Mouse (Mus musculus) embryo, embryonic 11.5 days (tissue): ENCODE measurements at regions not wholly inside any gene's neighbourhood (a gene's known extent, or its start where the extent isn't known, plus 50 kb on each side); places are given as distances from the start of the nearest gene placed in this dataset.

ENCODE experiments used
- DNase-seq: peaks from one replicate; pipeline ENCODE4 v3.0.0-alpha.2; 2012; ENCODE audit warnings: low read depth, low spot score

GRCm38 (mm10) chr5:74885958-74886357 lies 158.6 kb downstream of the Chic2 start:
- no peak for DNase-seq

DNA sequence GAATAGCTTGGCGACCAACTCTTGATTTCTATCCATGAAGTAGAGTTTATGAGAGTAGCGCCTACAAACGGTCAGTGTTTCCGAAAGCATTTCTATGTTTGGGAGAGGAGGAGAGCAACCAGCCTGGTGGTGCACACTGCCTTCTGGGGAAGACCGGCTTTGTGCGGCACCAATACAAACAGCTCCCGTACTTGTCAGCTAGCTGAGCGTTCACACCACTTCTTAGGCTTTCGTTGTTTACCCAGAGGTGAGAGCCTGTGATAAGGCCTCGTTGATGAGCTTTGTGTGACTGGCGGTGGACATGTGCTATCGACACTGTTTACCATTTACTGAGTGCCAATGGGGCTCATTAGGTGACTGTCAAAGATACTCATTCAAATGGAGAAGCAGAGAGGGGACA lies 162.0 kb downstream of the Chic2 start:
- DNase-seq, result no peak

GRCm38 (mm10) chr5:74880669-74881226 lies 163.8 kb downstream of the Chic2 start:
- DNase-seq, result no peak

- no peak for DNase-seq
Measured at GRCm38 (mm10) chr5:74880048-74880437, 164.5 kb downstream of the Chic2 start.

- DNase-seq, result no peak
Measured at GRCm38 (mm10) chr5:74879098-74880047, 165.2 kb downstream of the Chic2 start.

DNA sequence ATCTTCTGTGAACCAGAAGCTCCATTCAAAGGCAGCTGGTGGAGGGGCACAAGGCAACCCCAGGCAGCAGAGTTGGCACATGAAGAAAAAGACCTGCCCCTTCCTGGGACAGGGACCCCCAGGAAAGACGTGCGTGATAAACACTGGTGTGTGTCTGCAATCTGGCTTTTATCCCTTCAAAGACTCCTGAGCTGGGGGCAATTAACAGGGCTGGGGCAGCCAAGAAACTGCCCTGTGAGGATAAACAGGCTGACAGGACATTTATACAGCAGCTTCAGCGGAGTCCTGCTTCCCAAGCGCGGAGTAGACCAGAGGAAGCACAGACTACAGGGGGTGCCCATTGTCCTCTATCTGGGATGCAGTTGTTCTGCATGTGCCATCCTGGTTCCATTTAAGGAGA lies 167.0 kb downstream of the Chic2 start:
- DNase-seq, result no peak

GRCm38 (mm10) chr5:74877185-74877584 lies 167.4 kb downstream of the Chic2 start:
- DNase-seq, result no peak

- DNase-seq, result no peak
Measured at GRCm38 (mm10) chr5:74874691-74875090, 169.9 kb downstream of the Chic2 start.

DNA sequence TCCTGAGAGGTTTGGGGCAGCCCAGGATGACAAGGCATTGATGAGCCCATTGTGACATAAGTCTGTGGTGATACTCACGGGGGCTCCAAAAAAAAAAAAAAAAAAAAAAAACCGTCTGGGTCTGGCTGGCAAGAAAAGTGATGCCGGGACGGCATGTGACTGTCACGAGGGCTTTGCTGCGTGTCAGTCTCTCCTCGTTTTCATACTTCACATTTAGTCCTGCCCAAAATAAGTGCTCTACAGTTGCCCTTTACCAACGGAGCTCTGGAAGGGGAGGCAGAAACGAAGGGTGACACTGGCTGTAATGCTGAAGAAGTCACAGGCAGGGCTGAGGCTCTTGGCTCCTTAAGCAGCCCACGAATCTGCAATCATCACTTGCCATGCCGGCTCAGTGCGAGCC lies 167.9 kb upstream of the Lnx1 start:
- DNase-seq, result no peak

DNA sequence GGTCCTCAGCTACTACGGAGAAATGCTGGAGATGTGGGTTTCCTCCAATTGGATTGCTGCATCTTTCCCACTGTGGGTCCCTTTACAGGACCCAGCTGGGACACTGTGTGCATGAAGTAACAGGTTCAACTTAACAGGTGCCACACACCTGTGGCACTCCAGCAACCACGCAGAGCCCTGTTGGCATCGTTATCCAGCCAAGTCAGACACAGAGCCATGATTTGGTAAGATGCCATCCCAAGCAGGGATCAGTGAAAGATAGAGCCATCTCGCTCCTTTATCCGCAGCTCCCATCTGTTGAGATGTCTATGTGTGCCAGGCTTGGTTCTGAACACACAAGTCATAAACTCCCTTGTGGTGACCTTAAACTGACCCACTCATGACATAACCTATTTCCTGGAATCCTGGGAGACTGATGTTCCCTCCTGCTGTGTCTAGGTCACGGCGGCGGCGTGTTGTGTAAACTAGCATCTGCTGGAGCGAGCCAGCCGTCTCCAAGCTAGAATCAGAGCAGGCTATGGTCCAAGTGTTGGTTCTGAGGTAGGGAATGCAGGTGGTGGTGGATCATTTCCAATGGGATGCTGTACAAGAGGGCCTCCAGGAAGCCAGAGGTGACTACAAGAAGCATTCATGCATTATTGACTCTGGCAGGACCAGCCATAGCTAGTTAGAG lies 164.5 kb upstream of the Lnx1 start:
- no peak for DNase-seq

- DNase-seq, result no peak
Measured at GRCm38 (mm10) chr5:74866697-74867096, 164.0 kb upstream of the Lnx1 start.

DNA sequence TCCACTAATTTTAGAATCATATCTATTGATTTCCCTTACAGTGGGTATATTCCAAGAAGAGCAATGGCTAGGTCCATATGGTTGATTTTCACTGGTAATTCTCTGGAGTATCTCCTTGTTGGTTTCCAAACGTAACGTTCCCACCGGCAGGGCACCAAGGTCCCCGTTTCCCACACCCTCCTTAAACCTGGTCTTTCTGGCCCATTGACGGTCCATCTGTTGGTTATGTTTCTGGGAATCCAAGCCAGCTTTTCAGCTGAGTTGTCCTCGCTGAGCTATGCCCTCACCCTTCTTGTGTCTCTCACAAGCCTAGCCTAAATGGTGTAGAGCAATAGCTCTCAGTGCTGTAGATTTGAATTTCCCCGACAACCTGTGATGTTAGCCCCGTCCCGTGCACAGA lies 162.7 kb upstream of the Lnx1 start:
- DNase-seq, result no peak

DNA sequence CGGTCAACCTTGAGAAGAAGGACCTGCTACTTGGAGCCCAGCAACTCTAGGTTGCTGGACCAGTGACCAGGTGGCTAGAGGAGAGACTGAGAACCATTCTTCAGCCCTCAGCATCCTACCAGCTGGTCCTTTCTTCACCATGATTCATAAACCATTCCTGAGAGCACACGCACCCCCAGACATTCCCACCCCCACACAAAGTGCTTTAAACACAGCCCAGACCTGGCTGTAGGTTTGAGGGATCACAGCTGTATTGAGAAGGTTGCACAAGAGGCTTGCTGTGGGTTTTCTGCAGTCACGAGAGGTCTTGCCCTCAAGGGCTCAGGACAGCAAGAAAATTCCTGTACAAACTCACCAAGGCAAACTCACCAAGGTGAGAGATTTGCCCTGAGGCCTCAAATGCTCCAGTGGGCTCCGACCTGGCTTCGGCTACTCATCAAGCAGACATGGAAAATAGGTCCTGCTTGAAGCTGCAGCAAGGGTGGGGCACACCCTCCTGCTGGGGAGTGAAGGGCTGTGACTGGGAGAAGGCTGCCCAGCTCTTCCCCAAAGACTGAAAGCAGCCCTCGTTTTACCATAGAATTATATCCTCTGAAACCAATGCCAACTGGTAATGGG lies 161.9 kb upstream of the Lnx1 start:
- no peak for DNase-seq

GRCm38 (mm10) chr5:74861297-74861696 lies 158.6 kb upstream of the Lnx1 start:
- no peak for DNase-seq

DNA sequence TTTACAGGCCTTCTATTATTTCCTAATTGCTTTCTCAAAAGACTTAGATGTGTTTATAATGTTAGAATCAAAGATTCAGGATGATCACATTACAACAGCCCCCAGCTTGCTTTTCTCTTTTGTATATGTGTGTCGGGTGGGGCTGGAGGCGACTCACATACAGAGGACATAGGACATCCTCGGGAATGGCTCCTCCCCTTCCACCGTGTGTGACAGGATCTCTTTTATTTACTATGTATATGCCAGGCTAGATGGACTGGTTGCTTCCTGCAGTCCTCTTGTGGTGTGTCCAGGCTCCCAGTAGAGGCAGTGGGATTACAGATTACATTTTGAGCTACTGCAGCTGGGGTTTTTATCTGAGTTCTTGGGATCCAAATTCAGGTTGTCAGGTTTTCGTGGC lies 155.1 kb upstream of the Lnx1 start:
- DNase-seq, result no peak

DNA sequence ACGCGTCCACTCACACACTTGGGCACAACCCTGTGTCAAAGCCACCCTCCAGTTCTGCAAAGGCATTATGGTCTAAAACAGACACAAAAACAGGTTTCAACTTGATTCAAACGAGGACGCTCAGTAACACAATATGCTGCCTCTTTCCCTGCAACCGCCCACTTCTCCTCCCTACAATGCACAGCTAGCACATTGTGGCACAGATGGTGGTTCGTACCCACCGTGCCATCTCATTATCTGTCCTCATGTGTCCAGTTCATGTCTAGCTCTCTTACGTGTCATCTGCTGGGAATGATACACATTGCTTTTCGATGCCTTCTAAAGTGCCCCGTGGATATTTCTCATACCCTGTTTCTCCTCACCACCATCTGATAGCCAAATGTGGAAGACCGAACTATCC lies 154.4 kb upstream of the Lnx1 start:
- DNase-seq, result no peak

- DNase-seq, result no peak
Measured at GRCm38 (mm10) chr5:74847824-74848223, 145.1 kb upstream of the Lnx1 start.

DNA sequence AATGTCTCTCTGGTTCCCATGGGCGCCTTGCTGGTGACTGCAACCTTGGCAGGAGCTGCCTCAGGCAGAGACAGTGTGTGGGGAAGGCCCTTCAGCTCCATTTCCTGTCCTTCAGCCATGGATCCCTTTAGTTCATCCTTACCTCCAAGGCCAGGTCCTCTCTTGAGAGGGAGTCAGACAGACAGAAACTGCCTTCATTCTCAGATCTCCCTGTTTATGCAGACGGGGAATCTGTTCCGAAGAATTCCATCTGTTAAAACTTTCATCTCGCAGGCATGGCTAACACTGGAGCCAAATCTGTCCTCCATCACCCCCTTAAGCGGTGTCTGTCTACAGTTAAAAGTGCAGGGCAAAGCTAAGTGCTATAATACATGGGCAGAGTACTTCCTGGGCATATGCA lies 144.0 kb upstream of the Lnx1 start:
- DNase-seq, result no peak

GRCm38 (mm10) chr5:74834401-74834800 lies 131.7 kb upstream of the Lnx1 start:
- no peak for DNase-seq

GRCm38 (mm10) chr5:74833887-74834286 lies 131.2 kb upstream of the Lnx1 start:
- no peak for DNase-seq

DNA sequence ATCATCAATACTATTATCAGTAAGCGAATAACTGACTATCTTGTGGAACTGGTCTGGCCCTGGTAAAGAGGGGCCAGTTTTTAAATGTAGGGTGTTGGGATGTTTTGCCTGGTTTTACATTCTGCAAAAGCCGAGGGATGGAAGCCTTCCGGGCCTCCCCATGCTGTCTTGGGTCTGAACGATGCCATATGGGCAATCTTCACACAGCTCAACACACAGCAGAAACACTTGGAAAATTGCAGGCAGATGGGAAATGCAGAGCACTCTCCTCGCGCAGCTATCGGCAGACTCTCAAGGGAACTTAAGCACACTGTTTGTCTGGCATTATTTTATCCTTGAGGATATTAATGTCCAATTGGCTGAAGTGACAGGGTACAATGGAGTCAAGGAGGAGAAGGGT lies 129.3 kb upstream of the Lnx1 start:
- no peak for DNase-seq

- DNase-seq, result no peak
Measured at GRCm38 (mm10) chr5:74830646-74831045, 127.9 kb upstream of the Lnx1 start.
